Mouse (Mus musculus): ENCODE data around the gene Sgms1. TPM values are rescaled to one million over a fixed set of nuclear protein-coding genes. Genes with fewer than 3 reads are reported as not detected.
A peak's percentile ranks its signal among the peaks of the same experiment; 100 is the strongest.

Gene Sgms1
- total RNA-seq, 2 experiments from 2014 or later: 55.6 to 56.4 TPM

- no peak for DNase-seq (ENCODE audit: low spot score)
These were observed 137.1 kb downstream of the Sgms1 start for GRCm38 (mm10) chr19:32252451-32252850.

GRCm38 (mm10) chr19:32249181-32250130 is 140.1 kb downstream of the Sgms1 start:
- DNase-seq (ENCODE audit: low spot score): no peak

- no peak for DNase-seq (ENCODE audit: low spot score)
These were observed 144.6 kb downstream of the Sgms1 start for GRCm38 (mm10) chr19:32244881-32245280.

DNA sequence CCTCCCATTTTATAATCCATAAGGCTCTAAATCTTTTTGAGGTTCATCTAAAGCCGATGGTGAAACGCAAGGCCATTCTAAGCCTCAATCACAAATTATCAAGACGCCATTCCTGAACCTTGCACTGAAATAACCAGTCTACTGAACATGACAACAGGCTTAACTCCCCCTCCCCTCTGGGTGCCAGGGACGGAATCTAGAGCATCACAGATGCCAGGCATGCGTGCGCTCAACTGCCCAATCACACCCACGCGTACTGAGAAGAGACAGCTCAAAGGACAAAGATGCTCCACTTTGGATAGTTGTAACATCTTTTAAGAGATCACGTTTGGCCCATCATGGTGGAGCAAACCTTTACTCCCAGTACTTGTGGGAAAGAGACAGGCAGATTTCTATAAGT is 146.3 kb downstream of the Sgms1 start:
- no peak for DNase-seq (ENCODE audit: low spot score)

GRCm38 (mm10) chr19:32242153-32242552 is 147.4 kb downstream of the Sgms1 start:
- peak; percentile 87 for DNase-seq (ENCODE audit: low spot score)

DNA sequence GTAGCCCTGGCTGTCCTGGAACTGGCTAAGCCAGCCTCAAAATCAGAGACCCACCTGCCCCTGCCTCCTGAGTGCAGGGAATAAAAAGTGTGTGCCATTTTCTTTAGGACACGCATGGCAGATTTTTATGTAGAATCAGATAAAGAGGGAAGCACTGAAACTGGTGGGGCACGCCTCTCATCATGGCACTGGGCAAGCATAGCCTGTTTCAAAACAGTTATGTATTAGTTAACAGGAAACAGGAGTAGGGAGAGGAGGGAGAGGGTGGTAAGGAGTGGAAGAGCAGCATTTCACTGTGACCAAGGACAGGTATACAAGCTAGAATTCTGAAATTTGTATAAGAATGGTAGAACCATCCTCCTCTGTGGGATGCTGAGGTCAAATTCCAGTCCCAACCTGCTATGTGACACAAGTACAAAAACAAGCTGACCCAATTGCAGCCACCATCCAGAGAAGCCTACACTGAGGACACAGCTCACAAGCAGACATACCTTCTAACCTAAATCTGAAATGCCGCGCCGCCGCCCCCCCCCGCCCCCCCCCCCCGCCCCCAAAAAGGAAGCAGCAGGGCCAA is 149.0 kb downstream of the Sgms1 start:
- no peak for DNase-seq (ENCODE audit: low spot score)

DNA sequence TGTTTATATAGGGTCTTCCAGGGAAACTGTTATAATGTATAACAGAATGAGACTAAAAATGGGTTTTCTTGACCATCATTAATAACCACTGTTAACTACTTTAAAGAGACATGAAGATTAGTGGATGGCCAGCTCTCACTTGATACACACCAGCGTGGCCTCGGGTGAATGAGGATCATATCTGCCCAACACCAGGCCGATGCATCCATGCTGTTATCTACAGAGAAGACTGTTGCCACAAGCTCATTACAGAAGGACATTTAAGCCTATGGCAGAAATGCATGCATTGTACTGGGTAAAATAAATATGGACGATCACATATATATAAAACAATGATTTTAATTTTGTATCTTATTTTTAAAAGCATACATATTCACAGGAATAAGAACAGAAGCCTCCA is 149.6 kb downstream of the Sgms1 start:
- DNase-seq (ENCODE audit: low spot score): no peak

DNA sequence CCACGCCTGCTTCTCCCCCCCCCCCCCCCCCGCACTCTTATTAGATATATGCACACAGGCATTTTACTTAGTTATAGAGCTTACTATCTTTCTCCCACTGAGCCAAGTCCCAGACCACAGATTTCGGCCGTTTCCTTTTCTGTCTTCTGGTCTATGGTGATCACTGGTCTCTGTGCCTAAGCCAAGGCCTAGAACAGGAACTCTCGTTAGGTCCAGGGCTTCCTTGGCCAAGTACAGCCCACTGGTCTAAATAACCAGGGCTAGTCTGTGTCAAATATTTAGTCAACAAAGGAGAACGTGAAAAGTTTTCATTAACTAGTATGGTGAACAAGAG is 150.1 kb downstream of the Sgms1 start:
- DNase-seq (ENCODE audit: low spot score): no peak

- no peak for DNase-seq (ENCODE audit: low spot score)
These were observed 150.6 kb downstream of the Sgms1 start for GRCm38 (mm10) chr19:32238722-32239458.

DNA sequence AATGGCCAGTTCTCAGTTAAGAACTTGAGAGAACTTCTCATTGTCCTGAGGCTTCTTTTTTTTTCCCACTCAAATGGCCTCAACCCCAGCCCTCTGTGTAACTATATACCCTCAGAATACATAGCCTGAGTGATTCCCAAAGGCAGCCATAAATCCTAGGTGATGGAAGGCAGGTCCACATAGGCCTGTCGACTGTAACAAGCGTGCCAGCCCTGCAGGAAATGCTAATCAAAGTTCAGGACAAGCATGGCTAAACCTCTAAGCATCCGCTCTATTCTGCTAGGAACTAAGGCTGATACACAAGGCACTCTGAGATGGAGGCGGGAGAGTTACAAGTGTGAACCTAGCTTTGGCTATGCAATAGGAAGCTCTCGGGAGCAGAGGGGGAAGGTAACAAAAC is 151.8 kb downstream of the Sgms1 start:
- DNase-seq (ENCODE audit: low spot score): no peak

GRCm38 (mm10) chr19:32237173-32237583 is 152.3 kb downstream of the Sgms1 start:
- DNase-seq (ENCODE audit: low spot score): no peak

DNA sequence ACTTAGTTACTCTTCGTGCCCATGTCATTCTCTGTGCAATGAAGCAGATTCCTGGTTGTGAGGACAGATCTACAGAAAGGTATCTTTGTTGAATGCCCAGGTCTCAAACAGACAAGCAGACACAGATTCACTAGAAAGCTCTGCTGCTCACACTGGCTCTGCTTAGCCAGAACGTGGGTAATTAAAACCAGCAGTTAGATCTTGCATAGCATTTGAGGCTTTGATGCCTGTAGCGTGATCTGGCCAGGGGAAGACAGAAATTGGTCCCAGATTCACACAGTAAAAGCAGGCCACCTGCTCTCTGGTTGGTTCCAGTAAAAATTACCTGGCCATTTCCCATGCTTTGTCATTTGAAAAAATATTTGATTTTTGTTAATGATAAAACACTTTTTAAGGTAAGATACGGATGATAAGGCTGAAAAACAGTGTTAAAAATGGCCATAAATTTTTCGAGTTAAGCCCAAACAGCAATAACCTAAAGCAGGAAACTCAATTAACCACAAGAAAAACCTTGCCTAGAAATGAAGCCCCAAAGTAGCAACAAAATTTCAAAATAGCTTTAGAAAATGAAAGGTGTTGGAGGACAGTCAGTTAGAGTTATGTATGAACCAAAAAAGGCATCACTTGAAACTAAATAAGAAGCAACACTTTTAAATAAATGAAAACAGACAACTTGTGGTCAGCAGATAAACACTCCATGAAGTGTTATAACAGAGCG is 154.6 kb downstream of the Sgms1 start:
- no peak for DNase-seq (ENCODE audit: low spot score)

- DNase-seq (ENCODE audit: low spot score): no peak
These were observed 158.2 kb downstream of the Sgms1 start for GRCm38 (mm10) chr19:32231292-32231691.

DNA sequence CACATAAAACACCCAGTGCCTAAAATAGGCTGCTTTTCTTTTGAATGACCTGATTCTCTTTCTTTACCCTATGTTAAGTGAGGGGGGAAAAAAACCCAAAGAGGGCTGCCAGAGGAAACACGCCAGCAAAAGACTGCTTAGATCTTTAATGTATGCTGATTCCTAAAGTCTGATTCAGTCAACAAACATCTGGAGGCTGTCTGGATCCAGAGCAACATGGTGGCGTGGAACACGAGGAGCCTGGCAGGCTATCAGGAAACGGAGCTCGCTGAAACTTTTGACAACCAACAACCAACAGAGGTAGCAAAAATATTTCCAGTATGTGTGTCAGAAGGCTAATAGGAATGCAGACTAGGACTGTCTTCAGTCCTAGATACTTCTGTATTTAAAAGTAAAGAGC is 158.7 kb downstream of the Sgms1 start:
- DNase-seq (ENCODE audit: low spot score): no peak

DNA sequence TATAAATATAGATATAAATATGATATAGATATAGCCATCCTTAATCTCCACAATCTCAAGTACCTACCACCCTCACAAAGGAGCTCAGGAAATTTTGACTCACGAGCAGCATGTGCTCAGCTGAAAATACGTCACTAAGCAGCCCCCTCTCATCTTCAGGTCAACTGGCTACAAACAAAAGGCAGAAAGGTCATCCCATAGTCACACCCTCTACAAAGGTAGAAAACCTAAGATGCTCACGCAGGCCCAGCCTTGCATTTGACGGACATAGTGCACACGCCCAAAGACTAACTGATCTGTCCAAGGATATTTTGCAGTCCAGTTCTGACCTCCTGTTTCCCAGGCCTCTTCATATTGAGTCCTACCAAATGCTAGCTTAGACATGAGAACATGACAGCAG is 159.2 kb downstream of the Sgms1 start:
- DNase-seq (ENCODE audit: low spot score): no peak

DNA sequence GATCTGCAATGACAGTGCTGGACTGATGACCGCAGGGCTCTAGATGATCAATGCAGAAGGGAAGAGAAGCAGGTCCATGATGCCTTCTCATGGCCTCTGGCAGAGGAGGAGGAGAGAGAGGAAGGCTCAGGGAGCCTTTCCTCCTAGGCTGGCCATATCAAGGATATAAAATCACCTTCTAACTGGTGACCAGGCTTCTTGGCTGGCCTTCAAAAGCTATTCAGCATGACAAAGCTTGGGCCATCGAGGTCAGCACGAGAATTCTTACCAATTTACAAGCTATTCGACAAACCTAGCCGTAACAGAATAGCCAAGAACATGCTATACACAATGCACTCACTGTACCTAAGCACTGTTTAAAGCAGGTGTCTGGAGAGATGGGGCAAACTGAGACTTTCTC is 159.7 kb downstream of the Sgms1 start:
- no peak for DNase-seq (ENCODE audit: low spot score)

DNA sequence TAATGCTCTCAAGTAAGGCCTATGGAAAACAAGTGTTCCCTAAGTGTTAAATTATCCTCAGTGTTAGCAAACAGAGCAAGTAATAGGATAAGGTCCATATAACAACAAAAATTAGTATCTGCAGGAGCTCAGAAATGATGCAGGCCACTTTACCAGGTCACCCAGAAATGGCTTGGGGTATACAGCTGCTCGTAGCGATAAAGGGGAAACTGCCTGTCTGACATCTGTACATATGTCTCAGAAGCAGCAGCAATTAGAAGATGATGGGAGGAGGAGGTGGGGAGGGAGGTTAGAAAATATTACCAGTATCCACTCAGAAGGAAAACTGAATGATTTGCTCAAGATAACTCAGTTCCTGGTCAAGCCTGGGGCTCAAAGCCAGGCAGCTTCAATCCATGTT is 162.3 kb downstream of the Sgms1 start:
- DNase-seq (ENCODE audit: low spot score): no peak

DNA sequence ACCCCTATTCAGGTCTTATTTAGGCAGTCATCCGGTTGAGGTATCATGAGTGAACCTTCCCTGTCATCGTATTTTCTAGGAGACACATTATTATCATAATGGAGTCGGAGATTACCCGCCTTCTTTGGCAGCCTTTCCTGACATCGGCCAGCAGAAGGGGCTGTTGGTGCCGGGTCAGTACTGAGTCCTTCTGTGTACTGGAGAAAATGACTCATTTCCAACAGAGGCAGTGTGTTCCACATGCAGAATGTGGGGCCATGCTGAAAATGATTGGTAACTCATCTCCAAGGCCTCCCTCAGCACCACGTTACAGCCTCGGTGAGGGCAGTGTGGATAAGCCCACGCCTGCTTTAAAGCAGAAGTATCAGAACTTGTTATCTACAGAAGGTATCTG is 164.4 kb downstream of the Sgms1 start:
- no peak for DNase-seq (ENCODE audit: low spot score)

DNA sequence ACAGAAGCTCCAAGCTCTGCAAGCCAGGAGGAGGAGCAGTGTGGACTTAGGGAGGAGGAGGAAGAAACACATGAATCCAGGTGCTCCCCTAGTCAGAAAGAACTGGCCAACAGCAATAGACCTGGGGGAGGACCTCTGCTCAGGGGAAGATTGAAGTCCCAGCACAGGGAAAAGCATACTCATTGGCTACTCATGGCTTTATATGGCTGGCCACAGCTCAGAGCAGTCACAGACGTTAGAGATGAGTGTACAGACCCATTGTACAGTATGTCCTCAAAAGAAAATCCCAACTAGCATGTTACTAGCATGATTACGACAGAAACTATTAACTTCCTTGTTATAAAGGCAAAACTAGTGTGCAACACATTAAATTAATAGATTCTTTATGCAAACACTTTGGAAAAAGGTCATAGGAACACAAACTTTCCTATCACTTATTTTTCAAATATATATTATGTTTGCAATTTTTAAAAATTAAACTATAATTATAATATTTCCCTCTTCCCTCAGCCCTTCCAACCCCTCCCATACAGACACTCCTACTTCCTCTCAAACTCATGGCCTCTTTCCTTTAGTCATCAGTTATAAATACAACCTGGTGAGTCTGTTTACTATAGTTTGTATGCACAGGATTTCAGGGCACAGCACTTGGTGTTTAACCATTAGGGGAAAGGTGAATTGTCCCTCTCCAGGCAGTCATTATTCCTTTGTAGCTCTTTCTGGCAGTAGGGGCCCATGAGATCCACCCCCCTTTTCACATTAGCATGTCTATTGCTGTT is 165.0 kb downstream of the Sgms1 start:
- no peak for DNase-seq (ENCODE audit: low spot score)

DNA sequence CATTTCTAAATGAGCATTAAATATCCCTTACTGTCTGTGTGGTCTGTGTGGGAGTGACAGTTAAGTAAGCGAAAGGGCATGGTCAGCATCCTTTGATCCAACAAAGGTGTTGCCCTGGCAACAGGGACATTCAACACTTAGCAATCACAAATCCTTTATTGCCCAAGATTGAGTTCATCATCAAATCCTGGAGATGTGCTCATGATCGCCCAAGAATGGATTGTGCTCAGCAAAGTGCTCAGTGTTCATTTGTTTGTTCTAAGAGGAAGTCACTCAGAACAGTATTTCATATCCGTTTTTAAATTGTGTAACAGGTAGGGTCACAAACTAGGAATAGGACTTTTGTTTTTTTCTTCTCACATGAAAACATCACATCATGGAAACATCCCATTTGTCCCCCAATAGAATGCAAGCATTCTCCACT is 165.8 kb downstream of the Sgms1 start:
- DNase-seq (ENCODE audit: low spot score): no peak

- no peak for DNase-seq (ENCODE audit: low spot score)
These were observed 167.4 kb downstream of the Sgms1 start for GRCm38 (mm10) chr19:32222083-32222482.
